Mouse (Mus musculus) spleen, embryonic (tissue): ENCODE measurements around the gene Olfr895.

Source experiments
- CTCF ChIA-PET: fragments of 350-600 bp; sonication (Branson Sonifier 250); formaldehyde crosslinking; loops from one replicate; lab custom pipeline; 2022; lab: Charles Lee

Olfr895 gene

DNA sequence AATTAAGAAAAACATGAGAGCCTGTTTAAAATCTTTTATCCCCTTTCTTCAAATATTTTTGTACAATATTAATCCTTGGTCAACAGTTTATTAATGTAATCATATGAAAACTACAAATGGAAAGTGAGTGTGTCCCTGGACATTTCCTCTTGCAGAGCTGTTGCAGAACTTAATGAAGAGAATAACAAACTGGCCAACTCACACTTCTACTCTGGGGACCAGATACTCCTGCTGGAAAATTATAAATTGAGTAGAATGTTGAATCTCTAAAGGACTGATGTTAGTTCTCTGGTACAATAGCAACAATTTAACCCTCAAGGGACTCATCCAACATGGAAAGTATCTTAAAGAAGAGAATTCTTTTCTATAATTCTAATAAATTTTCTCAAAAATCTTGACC is at the start of gene Olfr895:
Gene Olfr895 (plus strand): TSS at position 301 of the 400 bp plus-strand sequence.
- CTCF ChIA-PET = no interaction called here

DNA sequence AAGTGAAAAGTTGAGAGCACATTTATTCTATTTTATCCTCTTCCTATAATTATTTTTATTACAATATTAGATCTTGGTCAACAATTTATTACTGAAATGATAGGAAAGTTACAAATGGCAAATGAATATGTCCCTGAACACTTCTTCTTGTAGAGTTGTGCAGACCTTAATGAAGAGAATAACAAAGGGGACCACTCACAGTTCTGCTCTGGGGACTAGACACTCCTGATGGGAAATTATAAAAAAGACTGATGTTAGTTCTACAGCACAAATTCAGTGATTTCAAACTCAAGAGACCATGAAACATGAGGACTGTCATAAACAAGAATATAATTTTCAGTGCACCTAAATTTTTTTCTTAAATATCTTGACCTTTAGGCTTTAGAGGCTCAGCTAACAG is 15.2 kb upstream of the Olfr895 start, which contains the start of gene Olfr143:
Gene Olfr143 (plus strand): TSS at position 301 of the 400 bp plus-strand sequence.
- CTCF ChIA-PET = no interaction called here

DNA sequence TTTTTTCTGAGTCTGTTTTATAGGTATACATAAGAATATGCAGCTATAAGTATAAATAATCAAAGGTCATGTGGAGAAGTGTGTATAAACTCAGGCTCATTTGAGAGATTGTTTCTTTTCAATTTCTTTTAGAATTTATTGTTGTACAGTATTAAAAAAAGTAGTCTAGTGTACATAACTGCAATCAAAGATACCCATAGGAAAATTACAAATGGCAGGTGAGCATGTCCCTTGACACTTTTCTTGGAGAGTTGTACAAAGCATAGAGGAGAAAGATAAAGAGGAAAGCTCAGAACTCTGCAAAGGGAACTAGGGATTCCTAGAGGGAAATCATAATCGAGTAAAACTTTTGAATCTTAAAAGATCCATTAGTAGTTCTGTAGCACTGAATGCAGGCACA is 23.2 kb downstream of the Olfr895 start, which contains the start of gene Olfr896-ps1:
Gene Olfr896-ps1 (plus strand): TSS at position 301 of the 400 bp plus-strand sequence.
- CTCF ChIA-PET = no interaction called here
